Mouse (Mus musculus): ENCODE data around the gene Xxylt1. TPM values are rescaled to one million over a fixed set of nuclear protein-coding genes. Genes with fewer than 3 reads are reported as not detected.
"Not testable (repeated sequence)": the region's sequence is repeated elsewhere in the genome, so short reads cannot be mapped to it uniquely, and the experiment has no call there.

Xxylt1 gene
- total RNA-seq, 2 experiments from 2014 or later: 20.0 to 21.6 TPM

GRCm38 (mm10) chr16:31027675-31028074 is 53.6 kb downstream of the Xxylt1 start:
- no peak for DNase-seq (ENCODE audit: extremely low spot score in 1 of 2, low spot score in 1 of 2)

GRCm38 (mm10) chr16:31025516-31025915 is 55.7 kb downstream of the Xxylt1 start:
- DNase-seq (ENCODE audit: extremely low spot score in 1 of 2, low spot score in 1 of 2): no peak

DNA sequence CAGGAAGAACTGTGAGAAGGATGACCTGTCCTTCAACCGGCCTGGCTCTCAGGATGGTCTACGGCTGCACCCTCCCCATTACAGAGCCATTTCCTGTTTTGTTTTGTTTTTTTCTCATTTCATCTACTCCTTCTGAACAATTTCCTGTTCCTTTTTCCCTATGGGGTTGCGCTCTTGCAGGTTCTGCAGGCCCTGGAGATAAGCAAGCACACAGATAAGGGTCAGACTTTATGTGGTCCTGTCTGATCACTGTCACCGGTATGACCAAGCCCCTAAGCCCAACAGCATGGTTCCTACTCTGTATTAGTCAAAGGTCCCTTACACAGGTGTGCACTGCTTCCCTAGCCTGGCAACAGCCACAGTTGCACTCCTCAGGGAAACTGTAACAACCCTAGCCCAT is 56.2 kb downstream of the Xxylt1 start:
- no peak for DNase-seq (ENCODE audit: extremely low spot score in 1 of 2, low spot score in 1 of 2)

DNA sequence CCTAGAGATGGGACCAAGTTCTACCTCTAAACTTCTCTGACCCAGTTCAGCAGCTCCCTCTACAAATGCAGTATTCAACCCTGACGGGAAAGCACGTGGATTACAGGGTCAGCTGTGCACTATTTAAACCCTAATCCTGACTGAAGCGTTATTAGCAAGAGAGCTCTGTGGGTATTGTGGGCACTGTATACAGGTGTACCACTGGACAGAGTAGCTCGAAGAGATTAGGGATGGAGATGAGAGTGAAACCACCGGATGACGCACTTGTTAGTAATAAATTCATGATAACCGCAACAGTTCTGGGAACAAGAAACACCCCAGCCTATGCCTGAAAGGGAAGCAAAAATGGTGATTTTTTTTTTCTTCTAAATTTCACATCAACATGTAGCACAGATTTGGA is 57.0 kb downstream of the Xxylt1 start:
- DNase-seq (ENCODE audit: extremely low spot score in 1 of 2, low spot score in 1 of 2): no peak

GRCm38 (mm10) chr16:31023803-31024202 is 57.4 kb downstream of the Xxylt1 start:
- DNase-seq (ENCODE audit: extremely low spot score in 1 of 2, low spot score in 1 of 2): no peak

DNA sequence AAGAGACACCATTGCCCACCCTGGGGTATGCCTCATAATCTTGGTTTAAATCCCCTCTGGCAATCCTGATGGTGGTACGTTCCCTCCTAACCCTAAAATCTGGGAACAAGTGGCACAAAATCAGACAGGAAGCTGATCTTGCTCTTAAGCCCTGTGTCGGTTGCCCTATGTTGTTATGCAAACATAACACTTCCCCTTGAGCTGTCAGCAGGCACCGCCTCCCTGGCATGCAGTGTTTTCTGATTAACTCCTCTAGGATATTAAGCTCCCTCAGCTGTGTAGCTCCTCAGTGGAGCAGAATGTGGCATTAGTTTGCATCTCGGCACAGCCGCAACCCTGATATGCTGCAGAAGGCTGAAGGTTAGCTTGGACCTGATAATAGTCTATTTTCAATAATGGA is 58.9 kb downstream of the Xxylt1 start:
- DNase-seq (ENCODE audit: extremely low spot score in 1 of 2, low spot score in 1 of 2): no peak

- DNase-seq (ENCODE audit: extremely low spot score in 1 of 2, low spot score in 1 of 2): no peak
Observed at GRCm38 (mm10) chr16:31019514-31019913, 61.7 kb downstream of the Xxylt1 start.

GRCm38 (mm10) chr16:31017687-31018413 is 63.4 kb downstream of the Xxylt1 start:
- DNase-seq (ENCODE audit: extremely low spot score in 1 of 2, low spot score in 1 of 2): no peak

DNA sequence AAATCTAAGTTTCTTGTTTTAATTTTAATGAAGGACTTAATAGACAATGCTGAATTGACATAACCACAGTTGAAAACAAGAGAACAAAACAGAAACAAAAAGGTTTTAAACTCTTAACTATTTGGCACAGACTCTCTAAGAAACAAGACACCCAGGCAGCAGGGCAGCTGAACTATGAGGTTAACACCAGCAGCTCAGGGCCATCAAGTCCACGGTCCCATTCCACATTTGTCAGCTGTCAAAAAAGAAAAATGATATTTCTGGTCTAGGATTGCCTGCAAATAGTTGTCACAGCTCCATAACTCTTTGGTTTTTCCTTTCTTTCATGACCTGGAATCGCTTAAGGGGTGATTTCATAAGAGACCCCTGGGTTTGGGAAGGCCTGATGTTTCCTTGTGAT is 64.6 kb downstream of the Xxylt1 start:
- no peak for DNase-seq (ENCODE audit: extremely low spot score in 1 of 2, low spot score in 1 of 2)

DNA sequence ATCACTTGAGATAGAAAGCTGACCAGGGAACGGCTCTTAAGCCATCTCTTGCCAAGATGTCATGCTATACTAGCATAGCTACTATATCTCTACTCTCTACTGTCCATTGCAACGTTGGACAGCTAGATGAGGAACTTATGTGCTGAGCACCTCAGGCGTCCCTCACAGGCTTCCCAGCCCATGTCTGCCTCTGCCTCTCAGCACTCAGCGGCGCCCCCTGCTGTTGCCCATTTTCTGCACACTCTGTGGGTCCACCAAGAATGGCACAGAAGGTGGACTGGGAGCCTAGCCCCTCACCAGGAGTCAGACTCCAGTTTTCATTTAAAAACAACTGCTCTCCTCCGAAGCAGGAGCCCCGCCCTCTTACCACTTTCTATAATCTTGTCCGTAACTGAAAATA is 65.1 kb downstream of the Xxylt1 start:
- peak in 1 of 2 experiments; percentile 50 for DNase-seq (ENCODE audit: extremely low spot score in 1 of 2, low spot score in 1 of 2)

DNA sequence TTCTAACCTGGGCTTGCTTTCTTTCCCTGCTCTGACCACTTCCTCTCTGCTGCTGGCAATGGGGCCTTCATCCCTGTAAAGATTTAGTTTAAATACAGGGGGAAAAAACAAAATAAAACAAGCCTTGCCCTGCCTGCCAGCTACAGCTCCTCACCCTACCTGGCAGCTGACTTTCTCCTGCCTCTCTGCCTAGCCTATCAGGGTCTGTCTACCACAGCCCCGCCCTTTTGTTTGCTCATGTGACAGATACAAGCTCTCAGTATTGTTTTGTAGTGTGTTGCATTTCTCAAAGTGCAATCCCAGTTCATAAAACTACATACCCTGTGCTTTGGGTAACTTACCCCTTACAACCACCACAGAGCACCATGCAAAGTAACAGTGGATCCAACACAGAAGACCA is 66.0 kb downstream of the Xxylt1 start:
- no peak for DNase-seq (ENCODE audit: extremely low spot score in 1 of 2, low spot score in 1 of 2)

DNA sequence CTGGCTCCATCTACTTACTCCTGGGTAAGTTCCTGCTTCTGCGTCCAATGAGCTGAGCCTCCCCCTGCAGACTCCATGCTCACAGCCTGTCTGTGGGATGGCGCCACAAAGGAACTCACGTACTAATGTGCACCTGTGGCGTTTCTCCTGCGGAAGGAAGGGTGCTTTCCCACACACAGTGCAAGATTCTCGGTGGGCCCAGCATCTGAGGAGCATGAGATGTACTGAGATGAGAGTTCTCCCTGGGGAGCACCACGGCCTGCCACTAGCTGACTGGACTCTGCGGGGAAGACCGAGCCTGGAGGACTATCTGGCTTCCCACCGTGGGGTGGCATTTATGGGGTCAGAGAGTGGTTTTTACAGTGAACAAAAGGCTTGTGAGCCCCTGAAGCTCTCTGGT is 69.0 kb downstream of the Xxylt1 start:
- DNase-seq (ENCODE audit: extremely low spot score in 1 of 2, low spot score in 1 of 2): no peak

DNA sequence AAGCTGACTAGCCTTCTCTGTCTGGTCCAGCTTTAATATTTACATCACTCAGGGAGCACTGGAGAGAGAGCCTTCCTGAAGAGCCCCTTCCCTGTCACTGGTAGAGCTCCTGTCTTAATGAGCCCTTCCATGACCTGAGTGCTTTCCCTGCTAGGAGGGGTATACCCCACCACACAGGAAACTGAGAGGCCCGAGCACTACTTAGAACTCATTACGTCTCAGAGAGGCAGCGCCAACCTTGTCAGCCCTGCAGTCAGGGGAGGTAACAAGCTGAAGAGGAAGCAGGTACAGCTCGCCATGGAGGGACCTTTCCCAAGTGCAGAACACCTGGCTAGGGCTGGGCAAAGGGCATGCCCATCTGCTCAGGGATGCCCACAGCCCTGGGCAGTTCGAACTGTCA is 70.8 kb downstream of the Xxylt1 start:
- DNase-seq (ENCODE audit: extremely low spot score in 1 of 2, low spot score in 1 of 2): no peak

GRCm38 (mm10) chr16:31008326-31008725 is 72.9 kb downstream of the Xxylt1 start:
- no peak for DNase-seq (ENCODE audit: extremely low spot score in 1 of 2, low spot score in 1 of 2)

GRCm38 (mm10) chr16:31007582-31007981 is 73.7 kb downstream of the Xxylt1 start:
- DNase-seq (ENCODE audit: extremely low spot score in 1 of 2, low spot score in 1 of 2): no peak

DNA sequence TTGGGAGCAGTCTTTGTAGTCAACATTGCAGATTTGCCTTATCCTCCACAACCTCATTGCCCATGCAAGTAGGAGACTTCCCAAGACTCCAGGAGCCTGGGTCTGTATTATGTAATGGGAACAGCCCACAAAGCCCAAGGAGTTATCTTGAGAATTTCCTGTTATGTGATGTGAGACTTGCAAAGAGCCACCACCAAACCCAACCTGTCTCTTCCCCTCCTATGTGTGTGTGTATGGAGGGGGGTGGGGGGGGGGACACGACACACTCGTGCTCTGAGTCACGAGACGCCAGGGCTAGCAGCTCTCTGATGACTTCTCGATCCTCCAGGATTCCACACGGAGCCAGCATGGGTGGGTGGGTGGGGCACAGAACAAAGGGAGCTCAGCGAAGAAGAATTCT is 75.5 kb downstream of the Xxylt1 start:
- DNase-seq (ENCODE audit: extremely low spot score in 1 of 2, low spot score in 1 of 2): no peak

DNA sequence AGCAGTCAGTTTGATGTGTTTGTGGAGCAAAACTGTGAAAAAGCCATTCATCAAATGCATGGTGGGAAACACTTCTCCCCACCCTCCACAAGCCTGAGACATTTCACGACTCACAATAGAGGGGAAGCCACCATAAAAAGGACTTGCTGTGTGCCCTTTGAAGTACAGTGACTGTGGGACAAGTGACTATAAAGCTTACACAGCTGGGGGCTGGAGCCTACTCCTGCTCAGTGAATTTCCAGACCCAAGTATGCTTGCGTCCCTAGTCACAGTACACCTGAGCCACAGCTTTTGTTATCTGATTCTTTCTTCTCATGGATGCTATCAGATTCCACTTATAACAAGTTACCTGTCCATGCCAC is 76.9 kb downstream of the Xxylt1 start:
- DNase-seq (ENCODE audit: extremely low spot score in 1 of 2, low spot score in 1 of 2): no peak

GRCm38 (mm10) chr16:31003592-31004320 is 77.5 kb downstream of the Xxylt1 start:
- not testable (repeated sequence) for DNase-seq (ENCODE audit: extremely low spot score in 1 of 2, low spot score in 1 of 2)

GRCm38 (mm10) chr16:31002926-31003325 is 78.3 kb downstream of the Xxylt1 start:
- no peak for DNase-seq (ENCODE audit: extremely low spot score in 1 of 2, low spot score in 1 of 2)

GRCm38 (mm10) chr16:31002117-31002516 is 79.1 kb downstream of the Xxylt1 start:
- no peak for DNase-seq (ENCODE audit: extremely low spot score in 1 of 2, low spot score in 1 of 2)

DNA sequence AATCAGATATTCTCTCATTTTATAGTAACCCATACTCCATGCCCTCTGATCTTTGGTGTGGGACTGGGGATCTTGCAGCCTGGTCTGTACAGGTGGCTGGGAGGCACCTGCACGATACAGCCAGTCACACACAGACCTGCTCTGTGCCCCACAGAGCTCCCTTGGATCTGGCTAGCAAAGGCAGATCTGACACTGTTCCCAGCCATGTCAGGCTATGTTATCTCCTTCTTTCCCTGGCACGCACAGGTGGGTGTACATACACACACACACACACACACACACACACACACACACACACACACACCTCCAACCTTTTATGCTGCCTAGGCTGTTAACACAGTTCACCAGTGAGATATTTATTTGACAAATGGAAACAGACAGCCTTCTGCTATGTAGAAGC is 82.5 kb downstream of the Xxylt1 start:
- DNase-seq (ENCODE audit: extremely low spot score in 1 of 2, low spot score in 1 of 2): no peak

- DNase-seq (ENCODE audit: extremely low spot score in 1 of 2, low spot score in 1 of 2): no peak
Observed at GRCm38 (mm10) chr16:30998048-30998447, 83.2 kb downstream of the Xxylt1 start.

All from layer of hippocampus, postnatal 25 days (tissue).